Mouse (Mus musculus) forebrain, embryonic 13.5 days (tissue): ENCODE data around the gene Olfr552. TPM values are rescaled to one million over a fixed set of nuclear protein-coding genes. Genes with fewer than 3 reads are reported as not detected.

Experiments
- ATAC-seq: fragments of 200-750 bp; cut with Nextera tagmentation; 2 replicates; pipeline ENCODE4 v1.8.0; 2017
- H3K27ac ChIP-seq: fragments of 300-500 bp; sonication (generic); 2 replicates; pipeline ENCODE4 v1.5.1; 2015; ENCODE audit warnings: inconsistent platforms, mild to moderate bottlenecking, moderate library complexity
- H3K27me3 ChIP-seq: fragments of 300-500 bp; sonication (generic); 2 replicates; pipeline ENCODE4 v1.6.1; 2015; ENCODE audit warnings: mild to moderate bottlenecking, inconsistent platforms
- H3K36me3 ChIP-seq: fragments of 300-500 bp; sonication (generic); 2 replicates; pipeline ENCODE4 v1.6.1; 2015; ENCODE audit warnings: mild to moderate bottlenecking, inconsistent platforms; ENCODE audit not compliant: poor library complexity, severe bottlenecking
- H3K4me1 ChIP-seq: fragments of 300-500 bp; sonication (generic); 2 replicates; pipeline ENCODE4 v1.6.1; 2015; ENCODE audit warnings: inconsistent platforms
- H3K4me2 ChIP-seq: fragments of 300-500 bp; sonication (generic); 2 replicates; pipeline ENCODE4 v1.6.1; 2015; ENCODE audit warnings: inconsistent platforms, mild to moderate bottlenecking, moderate library complexity
- H3K4me3 ChIP-seq: fragments of 300-500 bp; sonication (generic); 2 replicates; pipeline ENCODE4 v1.5.1; 2015; ENCODE audit warnings: mild to moderate bottlenecking, inconsistent platforms
- H3K9ac ChIP-seq: fragments of 300-500 bp; sonication (generic); 2 replicates; pipeline ENCODE4 v1.6.1; 2015; ENCODE audit warnings: mild to moderate bottlenecking, inconsistent platforms
- H3K9me3 ChIP-seq: fragments of 300-500 bp; sonication (generic); replicated peaks from 2 replicates; pipeline ENCODE4 v1.6.1; 2016; ENCODE audit warnings: inconsistent platforms
- WGBS: fragments of 180-500 bp; shearing (Covaris S2); methylation state at CpG from one replicate; pipeline ENCODE4 v1.1.7; 2015; 5-methylcytosine and 5-hydroxymethylcytosine counted together
- polyA plus RNA-seq: library from polyadenylated mRNA; unstranded; fragments of >200 nt; fragmentation: Nextera tagmentation; extraction: Ambion mirVana; gene quantifications from 2 replicates; pipeline ENCODE4 v1.2.1, GENCODE M21; 2015

Olfr552 gene
- not detected in 2 replicates for polyA plus RNA-seq

DNA sequence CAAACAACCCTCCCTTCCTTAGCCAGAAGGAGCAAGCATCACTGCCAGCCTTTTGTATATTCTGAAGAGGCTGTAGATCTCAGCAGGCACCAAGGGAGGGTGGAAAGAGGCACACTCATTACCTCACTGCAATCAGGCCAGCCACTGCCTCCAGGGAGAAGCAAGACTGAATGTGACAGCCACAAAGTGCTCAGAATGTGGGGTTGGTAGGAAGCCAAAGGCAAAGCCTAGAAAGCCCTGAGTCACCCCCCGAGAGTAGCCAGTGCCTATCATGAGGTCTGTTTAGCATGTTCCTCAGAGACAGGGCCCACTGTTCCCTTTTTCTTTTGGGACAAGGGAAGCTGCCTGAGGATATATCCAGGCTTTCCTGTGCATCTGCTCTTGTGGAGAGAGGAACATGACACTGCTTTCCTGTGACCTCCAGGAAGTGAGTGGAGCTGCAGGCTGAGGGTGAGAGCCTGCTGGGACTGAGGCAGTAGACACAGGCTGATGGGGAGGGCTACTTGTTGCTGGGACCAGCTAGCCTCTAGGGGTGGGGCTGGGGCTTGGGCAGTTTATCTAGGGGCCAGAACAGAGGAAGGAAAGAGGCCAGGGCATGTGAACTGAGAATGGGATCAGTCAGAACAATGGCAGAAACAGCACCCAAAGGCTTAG, at the start of gene Olfr552:
Gene Olfr552 (plus strand): TSS at position 393 of the 654 bp plus-strand sequence.
- WGBS, result 83% methylated on average over 1 of the region's 1 CpGs

DNA sequence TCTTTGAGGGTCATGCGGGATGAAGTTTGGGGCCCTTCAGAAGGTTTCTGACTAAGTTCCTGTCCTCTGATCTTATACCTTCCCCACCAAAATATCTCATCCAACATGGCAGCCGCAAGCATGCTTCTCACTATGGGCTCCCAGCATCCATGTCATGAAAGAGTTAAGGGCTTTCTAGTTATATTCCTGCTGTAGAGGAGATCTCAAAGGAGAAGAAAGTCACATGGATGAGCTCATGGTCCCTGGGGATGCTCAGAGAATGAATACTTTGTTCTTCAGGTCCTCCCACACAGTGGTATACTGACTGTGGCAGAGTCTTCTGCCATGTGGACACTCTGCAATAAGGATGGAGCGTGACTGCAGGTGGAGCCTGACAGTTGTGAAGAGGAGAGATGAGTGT, 48.0 kb upstream of the Olfr552 start, which contains the start of gene Olfr549:
Gene Olfr549 (plus strand): TSS at position 301 of the 400 bp plus-strand sequence.
- no peaks in the 10 kb centered on the region for H3K36me3 ChIP-seq
- H3K4me1 ChIP-seq, result no peaks in the 10 kb centered on the region
- ATAC-seq, result no peak
- no peaks in the 10 kb centered on the region for H3K9me3 ChIP-seq
- no peaks in the 10 kb centered on the region for H3K27me3 ChIP-seq
- no peak within 1 kb of the TSS for H3K4me3 ChIP-seq
- 87% methylated on average over 3 of the region's 3 CpGs for WGBS
- H3K4me2 ChIP-seq, result no peak within 1 kb of the TSS
- H3K9ac ChIP-seq, result no peak within 1 kb of the TSS
- no peak within 1 kb of the TSS for H3K27ac ChIP-seq

More for the DNA sequence above, at the start of gene Olfr552:
- no peaks in the 10 kb centered on the region for H3K36me3 ChIP-seq
- no peak within 1 kb of the TSS for H3K27ac ChIP-seq
- H3K27me3 ChIP-seq, result no peaks in the 10 kb centered on the region
- H3K4me1 ChIP-seq, result no peaks in the 10 kb centered on the region
- no peak within 1 kb of the TSS for H3K4me3 ChIP-seq
- no peak for ATAC-seq
- no peak within 1 kb of the TSS for H3K9ac ChIP-seq
- H3K9me3 ChIP-seq, result no peaks in the 10 kb centered on the region
- no peak within 1 kb of the TSS for H3K4me2 ChIP-seq

DNA sequence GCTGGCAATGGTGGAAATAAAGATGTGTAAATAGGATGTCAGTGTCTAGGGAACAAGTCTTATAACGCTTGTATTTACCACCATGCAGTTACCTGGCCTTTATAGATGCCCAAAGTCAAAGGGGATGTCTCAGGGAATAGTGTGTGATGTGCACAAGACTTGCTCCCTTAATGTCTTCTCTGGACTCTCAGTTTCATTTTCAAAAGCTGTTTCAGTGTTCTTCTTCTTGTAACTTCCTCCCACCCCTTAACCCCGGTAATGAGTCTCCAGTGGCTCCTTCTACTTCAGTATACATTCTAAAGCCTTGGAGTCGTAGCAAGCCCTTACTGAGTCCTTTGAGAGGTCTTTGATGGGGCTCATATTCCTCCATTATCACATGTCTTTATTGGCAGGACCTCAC, 44.3 kb upstream of the Olfr552 start:
- Histone ChIP-seq H3K36me3 (no peaks in the 10 kb centered on the region), H3K9ac (no peak overlapping the region), H3K27me3 (no peaks in the 10 kb centered on the region), H3K4me1 (no peaks in the 10 kb centered on the region), H3K9me3 (no peaks in the 10 kb centered on the region), H3K4me3 (no peak overlapping the region), H3K27ac (no peak overlapping the region), H3K4me2 (no peak overlapping the region)
- 86% methylated on average over 3 of the region's 3 CpGs for WGBS
- ATAC-seq, result no peak

DNA sequence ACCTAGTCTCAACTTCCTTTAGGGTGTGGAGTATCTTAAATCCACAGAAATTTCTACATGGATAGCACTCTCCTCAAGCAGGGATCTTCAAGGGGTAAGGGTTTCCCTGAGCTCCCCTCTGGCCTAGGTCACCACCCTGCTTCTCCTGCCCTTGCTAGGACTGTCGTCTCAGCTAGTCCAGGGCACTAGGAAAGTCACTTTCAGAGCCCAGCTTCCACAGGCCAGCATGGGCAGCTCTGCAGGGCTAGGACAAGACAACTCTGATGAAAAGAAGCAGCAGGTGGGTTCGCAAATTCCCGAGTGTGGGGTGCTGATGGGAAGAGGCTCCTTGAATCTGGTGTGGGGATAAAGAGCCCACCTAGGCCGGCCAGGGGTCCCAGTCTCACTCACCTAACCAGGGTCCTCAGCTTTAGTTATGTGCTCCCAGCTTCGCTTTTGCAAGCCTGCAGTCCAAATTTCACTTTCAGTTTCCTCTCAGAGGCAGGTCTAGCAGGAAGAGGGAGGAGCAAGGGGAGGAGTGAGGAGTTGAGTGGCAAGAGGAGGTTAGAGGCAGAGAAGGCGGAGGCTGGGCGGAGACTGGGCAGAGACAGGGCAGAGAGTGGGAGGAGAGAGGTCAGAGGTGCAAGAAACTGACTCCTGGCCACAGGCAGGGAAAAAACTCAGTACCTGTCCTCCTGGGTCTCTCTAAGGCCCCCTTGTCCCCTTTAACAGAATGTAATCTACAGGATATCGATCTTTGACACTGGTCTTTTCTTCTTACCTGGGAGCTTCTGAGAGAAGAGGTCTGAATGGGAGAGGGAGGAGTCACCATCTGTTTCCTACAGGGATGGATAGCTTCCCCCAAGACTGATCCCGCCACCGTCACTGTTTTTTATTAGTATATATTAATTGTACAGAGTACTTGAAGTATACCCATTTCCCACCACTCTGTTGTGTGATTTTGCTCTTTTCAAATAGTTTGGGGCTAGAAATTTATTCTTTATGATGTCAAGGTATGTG, 32.3 kb upstream of the Olfr552 start, which contains the start of gene Trim21:
Gene Trim21 (minus strand): TSS at position 488 of the 999 bp plus-strand sequence.
- Histone ChIP-seq H3K27me3 (no peaks in the 10 kb centered on the region), H3K4me3 (peak within 1 kb of the TSS; percentile 30), H3K36me3 (no peaks in the 10 kb centered on the region), H3K4me1 (no peaks in the 10 kb centered on the region), H3K27ac (no peak within 1 kb of the TSS), H3K9me3 (no peaks in the 10 kb centered on the region), H3K9ac (no peak within 1 kb of the TSS; the same call in 1 of the 2 replicates), H3K4me2 (peak within 1 kb of the TSS; percentile 45)
- peak; percentile 83 for ATAC-seq
- 26% methylated on average over 10 of the region's 10 CpGs for WGBS

DNA sequence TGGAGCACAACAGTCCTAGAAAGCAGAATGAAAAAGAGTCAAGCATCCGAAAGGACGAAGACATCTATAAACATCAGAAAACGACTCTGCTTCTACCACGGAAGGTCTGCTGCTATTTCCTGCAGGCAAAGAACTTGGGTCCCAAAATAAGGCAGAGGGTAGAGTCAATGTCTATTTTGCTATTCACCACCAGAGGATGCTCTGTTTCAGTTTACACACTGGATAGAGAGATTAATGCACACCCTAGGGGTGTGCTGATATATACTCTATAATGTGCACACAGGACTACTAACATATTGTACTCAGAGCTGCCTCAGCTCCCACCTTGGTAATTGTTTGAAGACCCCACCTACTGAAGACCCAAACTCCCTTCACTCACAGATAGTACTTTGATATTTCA, 31.4 kb upstream of the Olfr552 start:
- Histone ChIP-seq H3K9me3 (no peaks in the 10 kb centered on the region), H3K27ac (no peak overlapping the region), H3K4me3 (no peak overlapping the region), H3K9ac (no peak overlapping the region), H3K4me1 (no peaks in the 10 kb centered on the region), H3K36me3 (no peaks in the 10 kb centered on the region), H3K4me2 (no peak overlapping the region), H3K27me3 (no peaks in the 10 kb centered on the region)
- ATAC-seq, result no peak
- WGBS, result 91% methylated on average over 4 of the region's 4 CpGs

DNA sequence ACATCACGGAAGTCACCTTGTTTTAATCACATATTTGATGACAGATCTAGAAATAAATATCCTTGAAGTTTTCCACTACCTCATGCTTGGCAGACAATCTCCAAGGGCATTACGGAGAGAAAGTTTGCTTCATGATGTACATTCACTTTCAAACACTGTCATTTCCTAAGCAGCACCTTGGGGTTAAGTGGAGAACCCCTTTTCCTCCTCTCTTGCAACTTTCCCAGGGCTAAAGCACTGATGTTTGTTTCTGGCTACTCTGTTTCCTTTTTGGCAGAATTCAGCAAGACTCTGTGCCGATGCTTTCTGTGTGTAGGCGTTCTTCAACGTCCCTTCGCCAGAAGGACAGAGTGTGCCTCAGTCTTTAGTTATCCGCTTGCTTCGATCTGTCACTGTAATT, 26.4 kb upstream of the Olfr552 start, which contains the start of gene Olfr550:
Gene Olfr550 (plus strand): TSS at position 301 of the 400 bp plus-strand sequence.
- Histone ChIP-seq H3K36me3 (no peaks in the 10 kb centered on the region), H3K4me3 (no peak within 1 kb of the TSS), H3K9ac (no peak within 1 kb of the TSS), H3K27me3 (no peaks in the 10 kb centered on the region), H3K9me3 (no peaks in the 10 kb centered on the region), H3K27ac (no peak within 1 kb of the TSS), H3K4me1 (0 out of 2 replicates have a peak, but pooled peaks cover 5% of the 10 kb centered on the region), H3K4me2 (no peak within 1 kb of the TSS)
- ATAC-seq, result no peak
- 94% methylated on average over 8 of the region's 8 CpGs for WGBS

DNA sequence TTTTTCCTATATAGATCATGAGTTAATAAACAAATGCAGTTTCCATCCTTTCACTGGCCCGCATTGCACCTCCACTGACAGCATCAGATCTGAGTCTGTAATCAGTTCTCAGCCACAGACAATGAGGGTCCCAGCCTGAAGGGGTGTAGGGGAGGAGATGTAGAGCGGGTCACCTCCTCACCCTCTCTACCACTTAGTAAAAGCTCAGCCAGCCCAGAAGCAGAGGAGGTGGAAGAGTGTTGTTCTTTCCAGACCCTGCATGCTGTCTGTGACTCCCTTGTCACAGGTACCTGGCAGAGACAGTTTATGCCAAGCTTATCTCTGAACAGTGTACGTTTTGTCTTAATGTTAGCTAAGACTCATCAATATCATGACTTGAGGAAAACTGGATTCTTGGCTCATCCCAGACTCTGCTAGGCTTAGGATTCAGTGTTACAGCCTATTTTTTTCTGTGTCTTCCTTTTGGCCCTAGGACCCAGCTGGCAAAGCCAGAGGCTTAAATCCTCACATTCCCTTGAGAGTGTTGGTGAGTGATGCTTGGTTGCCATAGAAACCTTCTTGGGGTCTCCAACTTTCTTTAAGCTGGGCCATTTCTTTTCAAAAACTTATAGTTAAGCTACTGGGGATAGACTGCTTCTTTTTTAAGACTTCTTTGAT, 24.3 kb upstream of the Olfr552 start:
- H3K27me3 ChIP-seq, result no peaks in the 10 kb centered on the region
- no peak overlapping the region for H3K4me2 ChIP-seq
- no peak overlapping the region for H3K4me3 ChIP-seq
- WGBS, result 71% methylated on average over 3 of the region's 3 CpGs
- H3K4me1 ChIP-seq, result 0 out of 2 replicates have a peak, but pooled peaks cover 5% of the 10 kb centered on the region
- no peak overlapping the region for H3K9ac ChIP-seq
- H3K36me3 ChIP-seq, result no peaks in the 10 kb centered on the region
- H3K9me3 ChIP-seq, result no peaks in the 10 kb centered on the region
- H3K27ac ChIP-seq, result no peak overlapping the region
- ATAC-seq, result no peak

DNA sequence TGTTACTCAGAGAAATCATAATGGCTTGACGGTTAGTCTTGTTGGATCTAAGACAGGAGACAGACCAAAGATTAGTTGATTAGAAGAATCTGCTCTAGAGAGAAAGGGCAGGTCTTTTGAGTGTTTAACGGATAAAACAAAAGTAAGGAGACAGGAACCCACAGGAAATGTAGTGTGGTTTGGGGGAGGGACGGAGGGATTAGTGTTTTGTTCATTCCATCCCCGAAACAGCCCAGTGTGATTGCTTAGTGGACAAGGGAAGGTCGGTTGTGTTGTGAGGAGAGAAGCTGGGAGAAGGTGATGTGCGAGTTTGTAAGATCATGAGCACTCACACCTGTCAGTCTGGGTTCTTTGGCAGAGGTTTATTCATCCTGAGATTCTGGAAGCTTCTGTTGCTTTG, 21.6 kb upstream of the Olfr552 start:
- Histone ChIP-seq H3K9me3 (no peaks in the 10 kb centered on the region), H3K27ac (no peak overlapping the region), H3K36me3 (no peaks in the 10 kb centered on the region), H3K4me3 (no peak overlapping the region), H3K4me2 (no peak overlapping the region), H3K27me3 (no peaks in the 10 kb centered on the region), H3K4me1 (0 out of 2 replicates have a peak, but pooled peaks cover 5% of the 10 kb centered on the region), H3K9ac (no peak overlapping the region)
- 62% methylated on average over 6 of the region's 6 CpGs for WGBS
- ATAC-seq, result no peak

DNA sequence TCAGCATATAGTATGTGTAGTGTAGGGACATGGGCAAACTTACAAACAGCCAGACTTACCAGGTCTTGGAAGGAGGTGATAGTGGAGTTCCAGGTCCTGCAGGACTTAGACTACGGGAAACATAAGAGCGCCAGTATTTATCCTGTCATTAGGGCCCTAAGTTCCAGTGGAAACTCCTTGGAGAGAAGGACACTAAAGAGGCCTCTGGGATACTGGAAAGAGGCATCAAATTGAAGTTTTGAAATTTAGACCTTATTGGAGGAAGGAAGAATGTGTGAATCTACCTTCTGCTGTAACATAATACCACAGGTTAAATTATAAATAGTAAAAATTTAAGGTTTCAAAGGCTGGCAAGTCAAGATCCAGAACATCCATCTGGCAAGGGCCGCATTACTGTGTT, 5.8 kb upstream of the Olfr552 start, which contains the start of gene Olfr551:
Gene Olfr551 (minus strand): TSS at position 101 of the 400 bp plus-strand sequence.
- no peaks in the 10 kb centered on the region for H3K4me1 ChIP-seq
- H3K9me3 ChIP-seq, result no peaks in the 10 kb centered on the region
- no peak within 1 kb of the TSS for H3K27ac ChIP-seq
- no peak within 1 kb of the TSS for H3K9ac ChIP-seq
- 96% methylated on average over 3 of the region's 3 CpGs for WGBS
- no peaks in the 10 kb centered on the region for H3K27me3 ChIP-seq
- no peaks in the 10 kb centered on the region for H3K36me3 ChIP-seq
- H3K4me3 ChIP-seq, result no peak within 1 kb of the TSS
- ATAC-seq, result no peak
- no peak within 1 kb of the TSS for H3K4me2 ChIP-seq

DNA sequence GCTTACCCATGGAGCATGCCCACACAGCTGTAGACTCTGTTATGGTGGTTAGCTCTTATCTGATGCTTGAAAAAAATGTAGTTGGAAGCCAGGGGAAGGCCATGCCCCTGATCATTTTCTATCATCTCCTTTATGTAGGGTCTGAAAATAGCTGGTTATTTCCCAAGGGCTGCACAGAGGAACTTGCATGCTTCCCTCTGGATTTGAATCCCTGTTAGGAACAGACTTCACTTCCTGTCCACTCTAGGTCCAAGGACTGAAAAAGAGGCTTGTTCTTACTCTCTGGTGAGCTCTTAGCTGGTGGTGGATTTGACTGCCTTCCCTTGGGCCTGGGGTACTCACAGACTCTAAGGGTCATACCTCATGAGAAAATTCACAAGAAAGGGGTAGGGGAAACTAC, 20.5 kb downstream of the Olfr552 start, which contains the start of gene Olfr553:
Gene Olfr553 (minus strand): TSS at position 101 of the 400 bp plus-strand sequence.
- no peak within 1 kb of the TSS for H3K4me2 ChIP-seq
- no peaks in the 10 kb centered on the region for H3K4me1 ChIP-seq
- no peak within 1 kb of the TSS for H3K9ac ChIP-seq
- H3K27me3 ChIP-seq, result no peaks in the 10 kb centered on the region
- no peak within 1 kb of the TSS for H3K4me3 ChIP-seq
- no peaks in the 10 kb centered on the region for H3K36me3 ChIP-seq
- H3K27ac ChIP-seq, result no peak within 1 kb of the TSS
- no peaks in the 10 kb centered on the region for H3K9me3 ChIP-seq
- no peak for ATAC-seq

DNA sequence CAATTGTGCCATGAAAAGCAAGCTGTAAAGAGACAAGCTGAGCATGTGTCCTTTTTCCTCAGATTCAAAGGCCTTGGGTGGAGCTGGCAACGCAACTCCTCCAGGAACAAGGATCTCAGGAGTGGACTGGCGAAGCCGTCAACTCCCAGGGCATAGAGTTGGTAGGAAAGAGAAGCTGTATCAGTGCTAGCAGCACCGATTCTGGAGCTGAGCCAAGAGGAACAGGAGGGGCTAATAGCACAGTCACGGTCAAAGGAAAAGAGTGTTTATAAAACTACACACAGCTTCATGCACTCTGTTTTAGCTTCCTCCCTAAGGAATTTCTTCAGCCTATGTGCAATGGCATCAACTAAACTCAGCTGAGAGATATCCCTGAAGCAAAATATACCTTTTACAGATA, 22.0 kb downstream of the Olfr552 start:
- no peak overlapping the region for H3K27ac ChIP-seq
- no peaks in the 10 kb centered on the region for H3K36me3 ChIP-seq
- no peak overlapping the region for H3K4me2 ChIP-seq
- no peak overlapping the region for H3K9ac ChIP-seq
- WGBS, result 80% methylated on average over 5 of the region's 5 CpGs
- no peaks in the 10 kb centered on the region for H3K4me1 ChIP-seq
- H3K27me3 ChIP-seq, result no peaks in the 10 kb centered on the region
- H3K4me3 ChIP-seq, result no peak overlapping the region
- H3K9me3 ChIP-seq, result no peaks in the 10 kb centered on the region
- ATAC-seq, result no peak
